Mouse (Mus musculus) MEL (cell line): ENCODE data around the gene 4930426L09Rik. TPM values are rescaled to one million over a fixed set of nuclear protein-coding genes. Genes with fewer than 3 reads are reported as not detected.

Experiments used
- DNase-seq: peaks from one replicate; pipeline ENCODE4 v3.0.0; 2011; ENCODE audit warnings: low read depth, low spot score
- H3K27ac ChIP-seq: 2 replicates; pipeline ENCODE4 v1.5.1; 2012; ENCODE audit warnings: low read depth, mild to moderate bottlenecking, control low read depth, low read length, moderate library complexity; ENCODE audit not compliant: control insufficient read depth
- H3K27me3 ChIP-seq, 2 experiments: fragments of 150-350 bp in 1 of 2; sonication (generic) in 1 of 2; 2 replicates each; pipeline ENCODE4 v1.6.1; 2012; ENCODE audit warnings: low read length in 2 of 2, mild to moderate bottlenecking in 2 of 2, improper control_type of control experiment in 1 of 2, moderate library complexity in 1 of 2; ENCODE audit not compliant: insufficient read depth in 2 of 2, control insufficient read depth in 1 of 2
- H3K36me3 ChIP-seq, 2 experiments: 2 replicates each; pipeline ENCODE4 v1.6.1; 2012 to 2014; ENCODE audit warnings: low read length in 2 of 2, improper control_type of control experiment in 1 of 2, inconsistent platforms in 1 of 2, mild to moderate bottlenecking in 1 of 2; ENCODE audit not compliant: insufficient read depth in 2 of 2, control insufficient read depth in 1 of 2
- H3K4me1 ChIP-seq, 2 experiments: fragments of 150-350 bp in 1 of 2; sonication (generic) in 1 of 2; 2 replicates each; pipeline ENCODE4 v1.6.1; 2012; ENCODE audit warnings: low read length in 2 of 2, improper control_type of control experiment in 1 of 2, mild to moderate bottlenecking in 1 of 2; ENCODE audit not compliant: insufficient read depth in 2 of 2, control insufficient read depth in 1 of 2
- H3K4me3 ChIP-seq, 2 experiments: fragments of 150-350 bp in 1 of 2; sonication (generic) in 1 of 2; 2 replicates each; pipeline ENCODE4 v1.5.1; 2012; ENCODE audit warnings: low read depth in 2 of 2, low read length in 2 of 2, mild to moderate bottlenecking in 2 of 2, moderate library complexity in 2 of 2, control low read depth in 1 of 2, improper control_type of control experiment in 1 of 2; ENCODE audit not compliant: control insufficient read depth in 1 of 2, insufficient read depth in 1 of 2
- H3K79me2 ChIP-seq: 2 replicates; pipeline ENCODE4 v1.6.1; 2012; ENCODE audit warnings: mild to moderate bottlenecking, low read length, moderate library complexity; ENCODE audit not compliant: control insufficient read depth, poor library complexity, insufficient read depth
- H3K9ac ChIP-seq: 2 replicates; pipeline ENCODE4 v1.6.1; 2012; ENCODE audit warnings: low read depth, mild to moderate bottlenecking, control low read depth, low read length, moderate library complexity; ENCODE audit not compliant: control insufficient read depth, poor library complexity, severe bottlenecking
- H3K9me3 ChIP-seq: fragments of 150-350 bp; sonication (generic); replicated peaks from 2 replicates; pipeline ENCODE4 v1.6.1; 2012; ENCODE audit warnings: mild to moderate bottlenecking, low read length, improper control_type of control experiment, moderate library complexity; ENCODE audit not compliant: insufficient read depth
- BHLHE40 ChIP-seq: IDR thresholded peaks from 2 replicates; pipeline ENCODE4 v1.6.1; 2012; ENCODE audit warnings: low read depth, mild to moderate bottlenecking, inconsistent platforms, low read length, improper control_type of control experiment, borderline replicate concordance
- CTCF ChIP-seq, 3 experiments: IDR thresholded peaks in 2 of 3; conservative IDR thresholded peaks in 1 of 3; 2 replicates each; pipeline ENCODE4 v1.5.1; 2011 to 2012; ENCODE audit warnings: low read length in 3 of 3, low read depth in 2 of 3, mild to moderate bottlenecking in 2 of 3, improper control_type of control experiment in 1 of 3, inconsistent platforms in 1 of 3, mixed read lengths in 1 of 3, moderate library complexity in 1 of 3; ENCODE audit not compliant: control insufficient read depth in 1 of 3, insufficient read depth in 1 of 3, poor library complexity in 1 of 3, severe bottlenecking in 1 of 3
- ELF1 ChIP-seq: IDR thresholded peaks from 2 replicates; pipeline ENCODE4 v1.6.1; 2014; ENCODE audit warnings: low read depth, mild to moderate bottlenecking, inconsistent platforms, low read length, improper control_type of control experiment, moderate library complexity
- EP300 ChIP-seq, 2 experiments: IDR thresholded peaks; 2 replicates each; pipeline ENCODE4 v1.6.1; 2011; ENCODE audit warnings: improper control_type of control experiment in 2 of 2, low read length in 2 of 2, low read depth in 1 of 2, mild to moderate bottlenecking in 1 of 2
- ETS1 ChIP-seq: IDR thresholded peaks from 2 replicates; pipeline ENCODE4 v1.6.1; 2012; ENCODE audit warnings: low read depth, mild to moderate bottlenecking, inconsistent platforms, low read length, improper control_type of control experiment, moderate library complexity
- GABPA ChIP-seq: IDR thresholded peaks from 2 replicates; pipeline ENCODE4 v1.6.1; 2012; ENCODE audit warnings: low read depth, mild to moderate bottlenecking, inconsistent platforms, low read length, improper control_type of control experiment, moderate library complexity
- GATA1 ChIP-seq: IDR thresholded peaks from 2 replicates; pipeline ENCODE4 v1.6.1; 2011; ENCODE audit warnings: low read depth, low read length, improper control_type of control experiment
- HCFC1 ChIP-seq: IDR thresholded peaks from 2 replicates; pipeline ENCODE4 v1.6.1; 2012; ENCODE audit warnings: low read depth, mild to moderate bottlenecking, inconsistent platforms, low read length, improper control_type of control experiment, moderate library complexity
- JUND ChIP-seq: IDR thresholded peaks from 2 replicates; pipeline ENCODE4 v1.6.1; 2011; ENCODE audit warnings: low read depth, mild to moderate bottlenecking, improper control_type of control experiment, low read length
- MAFK ChIP-seq: IDR thresholded peaks from 2 replicates; pipeline ENCODE4 v1.6.1; 2011; ENCODE audit warnings: low read depth, mild to moderate bottlenecking, low read length, improper control_type of control experiment, borderline replicate concordance
- MAX ChIP-seq: IDR thresholded peaks from 2 replicates; pipeline ENCODE4 v1.6.1; 2011; ENCODE audit warnings: low read length, improper control_type of control experiment
- MAZ ChIP-seq: IDR thresholded peaks from 2 replicates; pipeline ENCODE4 v1.6.1; 2012; ENCODE audit warnings: low read depth, mild to moderate bottlenecking, inconsistent platforms, low read length, improper control_type of control experiment
- MEF2A ChIP-seq: IDR thresholded peaks from 2 replicates; pipeline ENCODE4 v1.6.1; 2014; ENCODE audit warnings: low read depth, mild to moderate bottlenecking, inconsistent platforms, low read length, improper control_type of control experiment; ENCODE audit not compliant: poor library complexity, insufficient replicate concordance, severe bottlenecking; ENCODE audit errors: extremely low read depth
- MXI1 ChIP-seq: IDR thresholded peaks from 2 replicates; pipeline ENCODE4 v1.6.1; 2011; ENCODE audit warnings: mild to moderate bottlenecking, low read depth, low read length, improper control_type of control experiment
- MYC ChIP-seq: IDR thresholded peaks from 2 replicates; pipeline ENCODE4 v1.6.1; 2011; ENCODE audit warnings: low read depth, mild to moderate bottlenecking, low read length, improper control_type of control experiment, moderate library complexity
- NELFE ChIP-seq: IDR thresholded peaks from 2 replicates; pipeline ENCODE4 v1.6.1; 2011; ENCODE audit warnings: low read depth, low read length, improper control_type of control experiment
- NRF1 ChIP-seq: IDR thresholded peaks from 2 replicates; pipeline ENCODE4 v1.6.1; 2014; ENCODE audit warnings: low read depth, mild to moderate bottlenecking, inconsistent platforms, low read length, improper control_type of control experiment, moderate library complexity; ENCODE audit not compliant: poor library complexity, insufficient read depth, severe bottlenecking
- POLR2A ChIP-seq, 2 experiments: IDR thresholded peaks; 2 replicates each; pipeline ENCODE4 v1.6.1; 2011 to 2012; ENCODE audit warnings: low read length in 2 of 2, mild to moderate bottlenecking in 2 of 2, control low read depth in 1 of 2, improper control_type of control experiment in 1 of 2, low read depth in 1 of 2, moderate library complexity in 1 of 2; ENCODE audit not compliant: control insufficient read depth in 1 of 2, insufficient read depth in 1 of 2, poor library complexity in 1 of 2
- POLR2AphosphoS2 ChIP-seq: IDR thresholded peaks from 2 replicates; pipeline ENCODE4 v1.6.1; 2011; ENCODE audit warnings: low read length, improper control_type of control experiment
- POLR2AphosphoS5 ChIP-seq: IDR thresholded peaks from 2 replicates; pipeline ENCODE4 v1.6.1; 2012; ENCODE audit warnings: low read depth, borderline replicate concordance, mild to moderate bottlenecking, inconsistent platforms, low read length, moderate library complexity, mixed read lengths
- RCOR1 ChIP-seq: IDR thresholded peaks from 2 replicates; pipeline ENCODE4 v1.6.1; 2012; ENCODE audit warnings: low read depth, mild to moderate bottlenecking, inconsistent platforms, low read length, improper control_type of control experiment
- SIN3A ChIP-seq: IDR thresholded peaks from 2 replicates; pipeline ENCODE4 v1.6.1; 2012; ENCODE audit warnings: low read length, improper control_type of control experiment, inconsistent platforms
- SMC3 ChIP-seq: IDR thresholded peaks from 2 replicates; pipeline ENCODE4 v1.6.1; 2011; ENCODE audit warnings: low read depth, low read length, improper control_type of control experiment
- TAL1 ChIP-seq: IDR thresholded peaks from 2 replicates; pipeline ENCODE4 v1.6.1; 2012; ENCODE audit warnings: mild to moderate bottlenecking, inconsistent platforms, low read length, moderate library complexity, mixed read lengths
- TBP ChIP-seq: IDR thresholded peaks from 2 replicates; pipeline ENCODE4 v1.8.0; 2011; ENCODE audit warnings: low read depth, low read length, improper control_type of control experiment
- TCF12 ChIP-seq: IDR thresholded peaks from 2 replicates; pipeline ENCODE4 v1.6.1; 2014; ENCODE audit warnings: low read depth, mild to moderate bottlenecking, inconsistent platforms, low read length, improper control_type of control experiment, moderate library complexity
- UBTF ChIP-seq: IDR thresholded peaks from 2 replicates; pipeline ENCODE4 v1.6.1; 2012; ENCODE audit warnings: low read depth, mild to moderate bottlenecking, inconsistent platforms, low read length, improper control_type of control experiment, moderate library complexity, borderline replicate concordance; ENCODE audit not compliant: insufficient read depth
- USF1 ChIP-seq: IDR thresholded peaks from 2 replicates; pipeline ENCODE4 v1.6.1; 2014; ENCODE audit warnings: low read depth, mild to moderate bottlenecking, inconsistent platforms, low read length, improper control_type of control experiment, moderate library complexity
- USF2 ChIP-seq, 2 experiments: IDR thresholded peaks; 2 replicates each; pipeline ENCODE4 v1.6.1; 2011 to 2012; ENCODE audit warnings: improper control_type of control experiment in 2 of 2, low read length in 2 of 2, borderline replicate concordance in 1 of 2, inconsistent platforms in 1 of 2, low read depth in 1 of 2, mild to moderate bottlenecking in 1 of 2; ENCODE audit not compliant: insufficient read depth in 1 of 2
- polyA plus RNA-seq, 2 experiments: library from polyadenylated mRNA; stranded (reverse) in 1 of 2; unstranded in 1 of 2; fragments of >175 nt in 1 of 2; fragments of >200 nt in 1 of 2; gene quantifications; 2 replicates each; pipeline versions ENCODE4 v1.2.1 to v1.2.4; 2012; ENCODE audit warnings: low replicate concordance in 2 of 2, low read depth in 1 of 2; ENCODE audit not compliant: insufficient read length in 2 of 2, insufficient read depth in 1 of 2, missing spikeins in 1 of 2
- total RNA-seq: library from RNA; depleted of rRNA; stranded (reverse); fragments of 300-350 nt; gene quantifications from 2 replicates; pipeline ENCODE4 v1.2.3, GENCODE M21; 2012

4930426L09Rik gene
- total and polyA plus RNA-seq, 3 experiments: 0.12 to 0.19 TPM; not detected in 1

- Histone ChIP-seq H3K4me1 (peaks cover 66 to 83% of the 10 kb centered on the region in 2 experiments), H3K79me2 (peaks cover 37% of the 10 kb centered on the region), H3K9me3 (no peaks in the 10 kb centered on the region), H3K36me3 (peaks cover 0 to 78% of the 10 kb centered on the region in 2 experiments; a peak in 3 of 4 replicates), H3K27ac (peak overlapping the region; percentile 97), H3K27me3 (no peaks in the 10 kb centered on the region), H3K9ac (peak overlapping the region; percentile 48), H3K4me3 (peak overlapping the region; percentile 1 to 5; a peak in 2 of 4 replicates)
- DNase-seq: no peak
- TF ChIP-seq MYC: no peak
- peak; percentile 19; the same call in 1 of the 2 replicates for TF ChIP-seq NELFE
- TF ChIP-seq ETS1: 0 out of 2 replicates have a peak, but pooled peaks have one; percentile 15
- TF ChIP-seq SIN3A: no peak
- no peak for TF ChIP-seq USF1
Measured at GRCm38 (mm10) chr2:18955022-18955421, 43.1 kb upstream of the 4930426L09Rik start.

GRCm38 (mm10) chr2:18955671-18956070 lies 42.5 kb upstream of the 4930426L09Rik start:
- peaks cover 63 to 77% of the 10 kb centered on the region in 2 experiments for H3K4me1 ChIP-seq
- DNase-seq: peak; percentile 61
- no peaks in the 10 kb centered on the region for H3K9me3 ChIP-seq
- H3K79me2 ChIP-seq: peaks cover 35% of the 10 kb centered on the region
- peaks cover 0 to 76% of the 10 kb centered on the region in 2 experiments; a peak in 3 of 4 replicates for H3K36me3 ChIP-seq
- no peaks in the 10 kb centered on the region for H3K27me3 ChIP-seq
- H3K9ac ChIP-seq: peak overlapping the region; percentile 48
- H3K4me3 ChIP-seq: peak overlapping the region; percentile 1 to 5; a peak in 1 of 4 replicates
- TF ChIP-seq CTCF (IDR thresholded peaks at IDR 0.05 in 2 of 3, conservative IDR thresholded peaks at IDR 0.05 in 1 of 3; ENCODE audit: control insufficient read depth in 1 of 3, insufficient read depth in 1 of 3, low read depth in 2 of 3, low read length in 3 of 3, poor library complexity in 1 of 3, severe bottlenecking in 1 of 3) (no peak), MAFK (no peak), SIN3A (peak; percentile 13; the same call in 1 of the 2 replicates), POLR2AphosphoS5 (no peak), BHLHE40 (peak; percentile 28; the same call in 1 of the 2 replicates), USF1 (peak; percentile 70), NRF1 (no peak), TCF12 (no peak), MAX (peak; percentile 56; the same call in 1 of the 2 replicates), TAL1 (no peak), TBP (no peak), JUND (no peak), POLR2AphosphoS2 (no peak), GABPA (no peak), SMC3 (no peak), ETS1 (peak; percentile 37; the same call in 1 of the 2 replicates), MAZ (no peak), GATA1 (no peak), UBTF (no peak), NELFE (no peak), MXI1 (no peak), MYC (no peak), POLR2A (IDR thresholded peaks at IDR 0.05; ENCODE audit: control insufficient read depth in 1 of 2, insufficient read depth in 1 of 2, low read depth in 1 of 2, low read length in 2 of 2, poor library complexity in 1 of 2) (no peak; a peak in 1 of 4 replicates), ELF1 (no peak), MEF2A (no peak), USF2 (IDR thresholded peaks at IDR 0.05; ENCODE audit: borderline replicate concordance in 1 of 2, insufficient read depth in 1 of 2, low read depth in 1 of 2, low read length in 2 of 2) (0 out of 4 replicates have a peak, but pooled peaks of 1 of the 2 experiments have one; percentile 22), HCFC1 (no peak), EP300 (IDR thresholded peaks at IDR 0.05; ENCODE audit: low read depth in 1 of 2, low read length in 2 of 2) (no peak), RCOR1 (0 out of 2 replicates have a peak, but pooled peaks have one; percentile 12)
- peak overlapping the region; percentile 97 for H3K27ac ChIP-seq
